Mouse (Mus musculus) heart, embryonic 12.5 days (tissue): ENCODE results near the gene Aven. TPM values are rescaled to one million over a fixed set of nuclear protein-coding genes. Genes with fewer than 3 reads are reported as not detected.

Experiments
- ATAC-seq: fragments of 200-750 bp; cut with Nextera tagmentation; 2 replicates; pipeline ENCODE4 v1.8.0; 2017; ENCODE audit warnings: moderate TSS enrichment, moderate library complexity; ENCODE audit not compliant: insufficient number of reproducible peaks, low FRiP score
- H3K27ac ChIP-seq: fragments of 300-500 bp; sonication (generic); 2 replicates; pipeline ENCODE4 v1.5.1; 2016; ENCODE audit warnings: mild to moderate bottlenecking, moderate library complexity; ENCODE audit not compliant: poor library complexity, severe bottlenecking
- H3K27me3 ChIP-seq: fragments of 300-500 bp; sonication (generic); replicated peaks from 2 replicates; pipeline ENCODE4 v1.6.1; 2016; ENCODE audit warnings: mild to moderate bottlenecking, moderate library complexity
- H3K36me3 ChIP-seq: fragments of 300-500 bp; sonication (generic); 2 replicates; pipeline ENCODE4 v1.6.1; 2016; ENCODE audit warnings: mild to moderate bottlenecking, moderate library complexity
- H3K4me1 ChIP-seq: fragments of 300-500 bp; sonication (generic); replicated peaks from 2 replicates; pipeline ENCODE4 v1.6.1; 2016; ENCODE audit warnings: mild to moderate bottlenecking
- H3K4me2 ChIP-seq: fragments of 300-500 bp; sonication (generic); 2 replicates; pipeline ENCODE4 v1.6.1; 2016; ENCODE audit warnings: mild to moderate bottlenecking, moderate library complexity
- H3K4me3 ChIP-seq: fragments of 300-500 bp; sonication (generic); 2 replicates; pipeline ENCODE4 v1.5.1; 2016; ENCODE audit warnings: mild to moderate bottlenecking
- H3K9ac ChIP-seq: fragments of 300-500 bp; sonication (generic); 2 replicates; pipeline ENCODE4 v1.6.1; 2016; ENCODE audit warnings: mild to moderate bottlenecking, moderate library complexity
- H3K9me3 ChIP-seq: fragments of 300-500 bp; sonication (generic); replicated peaks from 2 replicates; pipeline ENCODE4 v1.6.1; 2016; ENCODE audit warnings: mild to moderate bottlenecking, moderate library complexity
- WGBS: fragments of 180-500 bp; shearing (Covaris S2); methylation state at CpG from one replicate; pipeline ENCODE4 v1.1.7; 2016; 5-methylcytosine and 5-hydroxymethylcytosine counted together
- polyA plus RNA-seq: library from polyadenylated mRNA; unstranded; fragments of >200 nt; fragmentation: Nextera tagmentation; extraction: Ambion mirVana; gene quantifications from 2 replicates; pipeline ENCODE4 v1.2.1, GENCODE M21; 2016

The Aven gene
- polyA plus RNA-seq, 1 experiment from 2014 or later: 12.1 TPM

GRCm38 (mm10) chr2:112491629-112492028 is 1.1 kb upstream of the Aven start:
- no peaks in the 10 kb centered on the region for H3K27me3 ChIP-seq
- H3K27ac ChIP-seq: no peak overlapping the region
- H3K9me3 ChIP-seq: no peaks in the 10 kb centered on the region
- ATAC-seq: no peak
- H3K4me2 ChIP-seq: no peak overlapping the region
- no peaks in the 10 kb centered on the region for H3K36me3 ChIP-seq
- H3K4me1 ChIP-seq: peaks cover 6% of the 10 kb centered on the region
- no peak overlapping the region for H3K9ac ChIP-seq
- 77% methylated on average over 5 of the region's 5 CpGs for WGBS
- no peak overlapping the region for H3K4me3 ChIP-seq

GRCm38 (mm10) chr2:112492431-112492855 is 321 bp upstream of the Aven start:
- peak overlapping the region; percentile 80 for H3K4me2 ChIP-seq
- H3K4me1 ChIP-seq: peaks cover 6% of the 10 kb centered on the region
- H3K9me3 ChIP-seq: no peaks in the 10 kb centered on the region
- 8% methylated on average over 9 of the region's 9 CpGs for WGBS
- H3K27me3 ChIP-seq: no peaks in the 10 kb centered on the region
- H3K9ac ChIP-seq: peak overlapping the region; percentile 97
- peak overlapping the region; percentile 97 for H3K27ac ChIP-seq
- peak; percentile 19; the same call in 1 of the 2 replicates for ATAC-seq
- no peaks in the 10 kb centered on the region for H3K36me3 ChIP-seq
- H3K4me3 ChIP-seq: peak overlapping the region; percentile 71

- Histone ChIP-seq H3K4me2 (peak overlapping the region; percentile 80), H3K9ac (peak overlapping the region; percentile 97), H3K9me3 (no peaks in the 10 kb centered on the region), H3K4me1 (peaks cover 12% of the 10 kb centered on the region), H3K27me3 (no peaks in the 10 kb centered on the region), H3K4me3 (peak overlapping the region; percentile 71), H3K36me3 (no peaks in the 10 kb centered on the region), H3K27ac (peak overlapping the region; percentile 97)
- 40% methylated on average over 11 of the region's 11 CpGs for WGBS
- no peak; the same call in 1 of the 2 replicates for ATAC-seq
Observed at GRCm38 (mm10) chr2:112493539-112494260, 936 bp downstream of the Aven start.

- WGBS: 62% methylated on average over 7 of the region's 7 CpGs
- Histone ChIP-seq H3K4me1 (peaks cover 17% of the 10 kb centered on the region), H3K27ac (no peak overlapping the region; the same call in 1 of the 2 replicates), H3K9ac (no peak overlapping the region), H3K36me3 (no peaks in the 10 kb centered on the region), H3K9me3 (no peaks in the 10 kb centered on the region), H3K27me3 (no peaks in the 10 kb centered on the region), H3K4me2 (no peak overlapping the region), H3K4me3 (no peak overlapping the region)
- ATAC-seq: no peak
Observed at GRCm38 (mm10) chr2:112497851-112498250, 5.1 kb downstream of the Aven start.

GRCm38 (mm10) chr2:112501209-112501608 is 8.4 kb downstream of the Aven start:
- Histone ChIP-seq H3K4me2 (0 out of 2 replicates have a peak overlapping the region, but pooled peaks have one; percentile 19), H3K9me3 (no peaks in the 10 kb centered on the region), H3K27ac (no peak overlapping the region), H3K27me3 (no peaks in the 10 kb centered on the region), H3K4me1 (peaks cover 14% of the 10 kb centered on the region), H3K36me3 (no peaks in the 10 kb centered on the region), H3K4me3 (no peak overlapping the region), H3K9ac (0 out of 2 replicates have a peak overlapping the region, but pooled peaks have one; percentile 18)
- peak; percentile 85 for ATAC-seq
- WGBS: 5% methylated on average over 6 of the region's 6 CpGs

- 88% methylated on average over 6 of the region's 6 CpGs for WGBS
- no peak overlapping the region for H3K9ac ChIP-seq
Observed at GRCm38 (mm10) chr2:112503978-112504377, 11.2 kb downstream of the Aven start.

GRCm38 (mm10) chr2:112506841-112507435 is 14.2 kb downstream of the Aven start:
- Histone ChIP-seq H3K9ac (no peak overlapping the region), H3K4me2 (no peak overlapping the region), H3K4me3 (no peak overlapping the region), H3K36me3 (no peaks in the 10 kb centered on the region), H3K27ac (no peak overlapping the region), H3K4me1 (peaks cover 5% of the 10 kb centered on the region), H3K9me3 (no peaks in the 10 kb centered on the region), H3K27me3 (no peaks in the 10 kb centered on the region)
- WGBS: 68% methylated on average over 5 of the region's 5 CpGs
- ATAC-seq: no peak

More at GRCm38 (mm10) chr2:112503978-112504377, 11.2 kb downstream of the Aven start:
- peaks cover 7% of the 10 kb centered on the region for H3K4me1 ChIP-seq
- no peak for ATAC-seq
- no peak overlapping the region for H3K4me3 ChIP-seq
- no peaks in the 10 kb centered on the region for H3K27me3 ChIP-seq
- H3K9me3 ChIP-seq: no peaks in the 10 kb centered on the region
- no peaks in the 10 kb centered on the region for H3K36me3 ChIP-seq
- H3K4me2 ChIP-seq: no peak overlapping the region
- H3K27ac ChIP-seq: no peak overlapping the region

- no peak overlapping the region for H3K9ac ChIP-seq
- H3K4me3 ChIP-seq: no peak overlapping the region
- H3K27ac ChIP-seq: no peak overlapping the region
- H3K4me2 ChIP-seq: no peak overlapping the region
- ATAC-seq: no peak
- H3K27me3 ChIP-seq: no peaks in the 10 kb centered on the region
- WGBS: 86% methylated on average over 1 of the region's 1 CpGs
- no peaks in the 10 kb centered on the region for H3K9me3 ChIP-seq
- peaks cover 5% of the 10 kb centered on the region for H3K4me1 ChIP-seq
- no peaks in the 10 kb centered on the region for H3K36me3 ChIP-seq
Observed at GRCm38 (mm10) chr2:112507444-112507843, 14.7 kb downstream of the Aven start.

- peaks cover 5% of the 10 kb centered on the region for H3K4me1 ChIP-seq
- peak; percentile 79 for ATAC-seq
- no peak overlapping the region for H3K27ac ChIP-seq
- H3K9me3 ChIP-seq: no peaks in the 10 kb centered on the region
- no peak overlapping the region for H3K4me3 ChIP-seq
- whole genome bisulfite sequencing: 53% methylated on average over 4 of the region's 4 CpGs
- H3K27me3 ChIP-seq: no peaks in the 10 kb centered on the region
- no peak overlapping the region for H3K4me2 ChIP-seq
- no peak overlapping the region for H3K9ac ChIP-seq
- H3K36me3 ChIP-seq: no peaks in the 10 kb centered on the region
Observed at GRCm38 (mm10) chr2:112510140-112510539, 17.4 kb downstream of the Aven start.

- Histone ChIP-seq H3K4me1 (peaks cover 5% of the 10 kb centered on the region; the same call in 1 of the 2 replicates), H3K9me3 (no peaks in the 10 kb centered on the region), H3K9ac (no peak overlapping the region), H3K4me2 (no peak overlapping the region), H3K4me3 (no peak overlapping the region), H3K27me3 (no peaks in the 10 kb centered on the region), H3K27ac (no peak overlapping the region), H3K36me3 (no peaks in the 10 kb centered on the region)
- 69% methylated on average over 1 of the region's 1 CpGs for WGBS
- ATAC-seq: no peak
Observed at GRCm38 (mm10) chr2:112513036-112513435, 20.3 kb downstream of the Aven start.

- Histone ChIP-seq H3K9me3 (no peaks in the 10 kb centered on the region), H3K9ac (no peak overlapping the region), H3K4me3 (no peak overlapping the region), H3K36me3 (no peaks in the 10 kb centered on the region), H3K27ac (no peak overlapping the region), H3K4me1 (no peaks in the 10 kb centered on the region), H3K4me2 (no peak overlapping the region), H3K27me3 (no peaks in the 10 kb centered on the region)
- WGBS: 59% methylated on average over 3 of the region's 3 CpGs
- no peak for ATAC-seq
Observed at GRCm38 (mm10) chr2:112516728-112517127, 24.0 kb downstream of the Aven start.
